Mouse (Mus musculus) midbrain, embryonic 15.5 days (tissue): ENCODE measurements around the gene Eva1b. TPM values are rescaled to one million over a fixed set of nuclear protein-coding genes. Genes with fewer than 3 reads are reported as not detected.
"Not testable (repeated sequence)": the region's sequence is repeated elsewhere in the genome, so short reads cannot be mapped to it uniquely, and the experiment has no call there.

Experiments
- ATAC-seq: fragments of 200-750 bp; cut with Nextera tagmentation; replicated peaks from 2 replicates; pipeline ENCODE4 v1.8.0; 2017; ENCODE audit warnings: moderate TSS enrichment
- H3K27ac ChIP-seq: fragments of 300-500 bp; sonication (generic); 2 replicates; pipeline ENCODE4 v1.5.1; 2015; ENCODE audit warnings: mild to moderate bottlenecking, inconsistent platforms
- H3K27me3 ChIP-seq: fragments of 300-500 bp; sonication (generic); replicated peaks from 2 replicates; pipeline ENCODE4 v1.6.1; 2015; ENCODE audit warnings: inconsistent platforms
- H3K36me3 ChIP-seq: fragments of 300-500 bp; sonication (generic); replicated peaks from 2 replicates; pipeline ENCODE4 v1.6.1; 2015; ENCODE audit warnings: inconsistent platforms
- H3K4me1 ChIP-seq: fragments of 300-500 bp; sonication (generic); 2 replicates; pipeline ENCODE4 v1.6.1; 2015; ENCODE audit warnings: inconsistent platforms
- H3K4me2 ChIP-seq: fragments of 300-500 bp; sonication (generic); 2 replicates; pipeline ENCODE4 v1.6.1; 2015; ENCODE audit warnings: inconsistent platforms, mild to moderate bottlenecking, moderate library complexity
- H3K4me3 ChIP-seq: fragments of 300-500 bp; sonication (generic); 2 replicates; pipeline ENCODE4 v1.5.1; 2015; ENCODE audit warnings: mild to moderate bottlenecking, inconsistent platforms
- H3K9ac ChIP-seq: fragments of 300-500 bp; sonication (generic); 2 replicates; pipeline ENCODE4 v1.6.1; 2015; ENCODE audit warnings: mild to moderate bottlenecking, inconsistent platforms
- H3K9me3 ChIP-seq: fragments of 300-500 bp; sonication (generic); 2 replicates; pipeline ENCODE4 v1.6.1; 2016; ENCODE audit warnings: inconsistent platforms
- WGBS: fragments of 180-500 bp; shearing (Covaris S2); methylation state at CpG from one replicate; pipeline ENCODE4 v1.1.7; 2015; ENCODE audit warnings: mixed read lengths; 5-methylcytosine and 5-hydroxymethylcytosine counted together
- polyA plus RNA-seq: library from polyadenylated mRNA; unstranded; fragments of >200 nt; fragmentation: Nextera tagmentation; extraction: Ambion mirVana; gene quantifications from 2 replicates; pipeline ENCODE4 v1.2.1, GENCODE M21; 2015

The Eva1b gene
- polyA plus RNA-seq, 1 experiment from 2014 or later: 12.0 TPM

DNA sequence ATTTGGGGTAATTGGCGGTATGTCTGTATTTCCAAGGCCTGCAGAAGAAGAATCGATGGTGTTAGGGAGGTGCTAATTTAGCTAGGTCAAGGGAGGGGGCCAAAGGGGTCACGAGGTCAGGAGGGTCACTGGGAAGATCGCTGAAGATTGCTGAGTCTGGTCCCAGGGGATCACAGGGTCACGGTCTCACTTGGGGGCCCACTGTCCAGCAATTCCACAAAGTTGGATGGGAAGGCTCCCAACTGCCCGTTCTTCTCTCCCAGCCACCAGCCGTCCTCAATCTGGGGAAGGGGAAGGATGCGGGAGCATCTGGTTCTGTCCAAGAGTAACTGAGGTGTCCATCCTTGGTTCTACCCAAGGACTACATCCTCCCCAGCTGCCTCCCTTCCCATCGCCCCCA lies 14.4 kb downstream of the Eva1b start:
- H3K36me3 ChIP-seq: peaks cover 7% of the 10 kb centered on the region; the same call in 1 of the 2 replicates
- peak overlapping the region; percentile 96 for H3K4me2 ChIP-seq
- ATAC-seq: peak; percentile 16; the same call in 1 of the 2 replicates
- peaks cover 11% of the 10 kb centered on the region for H3K4me1 ChIP-seq
- H3K27ac ChIP-seq: no peak overlapping the region
- no peaks in the 10 kb centered on the region for H3K27me3 ChIP-seq
- H3K9ac ChIP-seq: no peak overlapping the region
- H3K4me3 ChIP-seq: no peak overlapping the region
- 72% methylated on average over 9 of the region's 9 CpGs for WGBS
- no peaks in the 10 kb centered on the region for H3K9me3 ChIP-seq

- under 1% methylated on average over 44 of the region's 44 CpGs for WGBS
- no peaks in the 10 kb centered on the region for H3K27me3 ChIP-seq
Observed at GRCm38 (mm10) chr4:126162544-126163066, 15.1 kb downstream of the Eva1b start.

GRCm38 (mm10) chr4:126163067-126163659 lies 15.6 kb downstream of the Eva1b start, which contains the start of gene Sh3d21:
Gene Sh3d21 (minus strand): TSS chr4:126163491.
- peak within 1 kb of the TSS; percentile 47 for H3K4me3 ChIP-seq
- H3K27me3 ChIP-seq: no peaks in the 10 kb centered on the region
- H3K4me1 ChIP-seq: peaks cover 11% of the 10 kb centered on the region
- peak within 1 kb of the TSS; percentile 63 for H3K9ac ChIP-seq
- WGBS: 7% methylated on average over 22 of the region's 22 CpGs
- peak within 1 kb of the TSS; percentile 96 for H3K4me2 ChIP-seq
- H3K9me3 ChIP-seq: no peaks in the 10 kb centered on the region
- H3K36me3 ChIP-seq: peaks cover 9% of the 10 kb centered on the region; the same call in 1 of the 2 replicates
- ATAC-seq: peak; percentile 51; the same call in 1 of the 2 replicates
- no peak within 1 kb of the TSS for H3K27ac ChIP-seq

More at GRCm38 (mm10) chr4:126162544-126163066, 15.1 kb downstream of the Eva1b start:
- no peak overlapping the region for H3K27ac ChIP-seq
- H3K4me1 ChIP-seq: peaks cover 11% of the 10 kb centered on the region
- H3K9ac ChIP-seq: peak overlapping the region; percentile 63
- ATAC-seq: peak; percentile 90
- peak overlapping the region; percentile 96 for H3K4me2 ChIP-seq
- peak overlapping the region; percentile 47 for H3K4me3 ChIP-seq
- H3K9me3 ChIP-seq: no peaks in the 10 kb centered on the region
- H3K36me3 ChIP-seq: peaks cover 9% of the 10 kb centered on the region; the same call in 1 of the 2 replicates

- H3K4me2 ChIP-seq: no peak overlapping the region
Observed at GRCm38 (mm10) chr4:126163685-126164084, 16.1 kb downstream of the Eva1b start.

GRCm38 (mm10) chr4:126165092-126165491 lies 17.5 kb downstream of the Eva1b start:
- ATAC-seq, H3K9ac ChIP-seq: not testable (repeated sequence)

More at GRCm38 (mm10) chr4:126163685-126164084, 16.1 kb downstream of the Eva1b start:
- no peak for ATAC-seq
- no peak overlapping the region for H3K4me3 ChIP-seq
- no peaks in the 10 kb centered on the region for H3K9me3 ChIP-seq
- peaks cover 12% of the 10 kb centered on the region; the same call in 1 of the 2 replicates for H3K36me3 ChIP-seq
- no peak overlapping the region for H3K9ac ChIP-seq
- no peak overlapping the region for H3K27ac ChIP-seq
- H3K4me1 ChIP-seq: peaks cover 11% of the 10 kb centered on the region
- WGBS: 75% methylated on average over 4 of the region's 4 CpGs
- H3K27me3 ChIP-seq: no peaks in the 10 kb centered on the region

DNA sequence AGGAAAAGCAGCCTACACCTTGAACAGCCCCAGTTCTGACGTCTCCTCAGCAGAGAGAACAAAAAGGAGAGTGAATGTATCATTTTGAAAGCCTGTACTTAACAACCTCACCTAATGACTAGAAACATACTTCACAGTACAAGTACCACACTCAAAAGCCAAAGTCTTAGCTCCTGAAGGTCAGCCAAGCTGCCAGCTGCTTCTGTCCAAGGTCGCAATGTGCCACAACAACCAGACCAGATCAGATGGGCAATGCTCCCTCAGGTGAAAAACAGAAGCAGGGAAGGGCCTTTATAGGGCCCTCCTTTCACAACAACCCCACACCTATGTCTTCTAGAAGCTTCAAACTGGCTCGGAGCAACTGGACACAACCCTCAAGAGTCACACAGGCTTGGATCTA lies 18.5 kb downstream of the Eva1b start:
- H3K4me2 ChIP-seq: no peak overlapping the region
- H3K9me3 ChIP-seq: no peaks in the 10 kb centered on the region
- H3K36me3 ChIP-seq: peaks cover 21% of the 10 kb centered on the region
- WGBS: 82% methylated on average over 3 of the region's 3 CpGs
- no peak for ATAC-seq
- H3K4me3 ChIP-seq: no peak overlapping the region
- H3K27ac ChIP-seq: no peak overlapping the region
- no peaks in the 10 kb centered on the region for H3K27me3 ChIP-seq
- peaks cover 11% of the 10 kb centered on the region for H3K4me1 ChIP-seq
- H3K9ac ChIP-seq: no peak overlapping the region

More at GRCm38 (mm10) chr4:126165092-126165491, 17.5 kb downstream of the Eva1b start:
- H3K9me3 ChIP-seq, H3K4me2 ChIP-seq, H3K27me3 ChIP-seq, H3K27ac ChIP-seq, H3K4me3 ChIP-seq: not testable (repeated sequence)
- WGBS: 74% methylated on average over 10 of the region's 10 CpGs
- H3K36me3 ChIP-seq: peaks cover 13% of the 10 kb centered on the region
- peaks cover 11% of the 10 kb centered on the region for H3K4me1 ChIP-seq

DNA sequence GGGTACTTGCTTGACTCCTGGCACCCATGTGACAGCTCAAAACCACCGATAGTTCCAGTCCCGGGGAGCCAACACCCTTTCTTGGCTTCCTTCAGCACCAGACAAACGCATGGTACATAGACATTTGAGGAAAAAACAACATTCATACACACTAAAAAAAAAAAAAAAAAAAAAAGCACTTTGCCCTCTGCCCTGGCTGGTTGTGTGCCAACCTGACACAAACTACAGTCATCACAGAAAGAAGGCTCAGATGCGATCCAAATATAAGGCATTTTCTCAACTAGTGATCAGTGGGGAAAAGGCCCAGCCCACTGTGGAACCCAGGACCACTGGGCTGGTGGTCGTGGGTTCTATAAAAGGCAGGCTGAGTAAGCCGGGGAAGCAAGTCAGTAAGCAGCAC lies 21.3 kb downstream of the Eva1b start:
- Histone ChIP-seq H3K4me1 (no peaks in the 10 kb centered on the region), H3K27me3 (no peaks in the 10 kb centered on the region), H3K36me3 (peaks cover 34% of the 10 kb centered on the region), H3K9me3 (no peaks in the 10 kb centered on the region), H3K4me3 (no peak overlapping the region), H3K9ac (no peak overlapping the region), H3K4me2 (no peak overlapping the region), H3K27ac (no peak overlapping the region)
- ATAC-seq: no peak
- 91% methylated on average over 6 of the region's 6 CpGs for WGBS

DNA sequence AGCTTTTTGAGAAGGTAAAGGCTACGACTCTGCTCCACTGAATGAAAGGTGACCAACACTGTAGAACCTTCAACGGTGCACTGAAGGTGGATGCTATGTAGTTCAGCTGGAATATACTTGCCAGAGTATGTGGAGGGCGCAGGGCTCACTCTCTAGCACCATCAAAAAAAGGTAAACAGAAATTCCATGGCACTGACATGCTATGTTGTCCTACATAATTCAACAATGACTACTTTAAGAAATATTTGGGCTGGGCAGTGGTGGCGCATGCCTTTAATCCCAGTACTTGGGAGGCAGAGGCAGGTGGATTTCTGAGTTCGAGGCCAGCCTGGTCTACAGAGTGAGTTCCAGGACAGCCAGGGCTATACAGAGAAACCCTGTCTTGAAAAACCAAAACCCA lies 23.2 kb downstream of the Eva1b start:
- H3K27me3 ChIP-seq, H3K27ac ChIP-seq, H3K4me2 ChIP-seq, H3K4me1 ChIP-seq, ATAC-seq, H3K9ac ChIP-seq, H3K4me3 ChIP-seq, H3K9me3 ChIP-seq: not testable (repeated sequence)
- H3K36me3 ChIP-seq: peaks cover 52% of the 10 kb centered on the region
- WGBS: 97% methylated on average over 5 of the region's 5 CpGs

DNA sequence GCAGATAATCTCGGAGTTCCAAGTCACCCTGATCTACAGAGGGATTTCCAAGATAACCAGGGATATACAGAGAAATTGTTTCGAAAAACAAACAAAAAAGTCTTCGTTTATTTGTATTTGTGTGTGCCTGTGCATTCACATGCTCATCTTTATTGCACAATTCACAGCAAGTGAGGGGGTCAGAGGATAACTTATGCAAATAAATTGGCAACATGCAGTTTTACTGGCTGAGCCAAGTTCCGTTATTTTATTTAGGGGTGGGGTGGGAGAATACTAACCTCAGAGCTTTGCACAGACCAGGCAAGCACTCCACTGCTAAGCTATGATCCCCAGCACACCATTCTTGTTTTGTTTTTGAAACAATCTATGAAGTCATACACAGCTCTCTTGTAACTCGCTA lies 26.3 kb downstream of the Eva1b start:
- Histone ChIP-seq H3K4me2 (no peak overlapping the region), H3K27ac (no peak overlapping the region), H3K4me1 (no peaks in the 10 kb centered on the region), H3K9ac (no peak overlapping the region), H3K4me3 (no peak overlapping the region), H3K9me3 (no peaks in the 10 kb centered on the region), H3K27me3 (no peaks in the 10 kb centered on the region), H3K36me3 (peaks cover 56% of the 10 kb centered on the region)
- ATAC-seq: no peak
- 93% methylated on average over 5 of the region's 5 CpGs for whole genome bisulfite sequencing

DNA sequence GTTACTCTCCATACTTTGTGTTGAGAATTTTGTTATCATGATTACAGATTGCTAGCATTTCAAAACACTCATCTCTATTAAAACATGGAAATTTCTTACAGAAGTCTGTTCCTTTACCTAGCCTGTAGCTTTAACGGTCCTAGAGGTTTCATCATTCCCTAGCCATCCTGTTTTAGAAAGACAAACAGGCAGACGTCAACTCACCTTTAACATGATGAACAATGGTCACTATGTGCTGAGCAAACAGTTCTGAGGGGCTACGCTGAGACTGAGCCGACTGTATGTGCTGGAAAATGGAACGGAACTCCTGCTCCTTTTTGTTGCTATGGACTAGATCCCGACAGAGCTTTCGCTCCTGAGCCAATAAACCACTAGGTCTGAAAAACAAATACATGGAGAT lies 28.4 kb downstream of the Eva1b start:
- not testable (repeated sequence) for ATAC-seq, H3K9me3 ChIP-seq, H3K9ac ChIP-seq, H3K4me1 ChIP-seq, H3K27ac ChIP-seq, H3K4me3 ChIP-seq, H3K27me3 ChIP-seq, H3K4me2 ChIP-seq
- peaks cover 57% of the 10 kb centered on the region for H3K36me3 ChIP-seq
- WGBS: 93% methylated on average over 7 of the region's 7 CpGs

- Histone ChIP-seq H3K27ac (no peak overlapping the region), H3K4me3 (no peak overlapping the region), H3K4me1 (no peaks in the 10 kb centered on the region), H3K4me2 (no peak overlapping the region), H3K9ac (no peak overlapping the region), H3K27me3 (no peaks in the 10 kb centered on the region), H3K9me3 (no peaks in the 10 kb centered on the region), H3K36me3 (peaks cover 26% of the 10 kb centered on the region)
- 59% methylated on average over 7 of the region's 7 CpGs for WGBS
- ATAC-seq: no peak
Observed at GRCm38 (mm10) chr4:126181170-126181957, 33.8 kb downstream of the Eva1b start.

DNA sequence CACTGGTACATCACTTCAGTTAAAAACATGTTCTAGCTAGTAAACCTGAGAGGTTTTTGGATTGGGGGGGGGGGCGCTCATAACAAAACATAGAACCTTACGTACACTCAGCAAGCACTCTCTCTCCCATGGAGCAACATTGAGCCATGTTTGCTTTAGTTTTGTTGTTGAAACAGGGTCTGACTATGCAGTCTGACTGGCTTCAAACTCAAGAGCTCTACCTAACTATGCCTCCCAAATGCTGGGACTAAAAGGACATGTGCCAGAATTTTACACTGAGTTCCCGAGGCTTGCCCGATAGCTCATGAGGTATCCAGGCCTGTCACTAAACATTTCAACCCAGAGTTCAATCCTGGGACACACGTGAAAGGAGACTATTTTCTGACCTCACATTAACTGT lies 35.5 kb downstream of the Eva1b start:
- H3K9me3 ChIP-seq: no peaks in the 10 kb centered on the region
- no peaks in the 10 kb centered on the region for H3K4me1 ChIP-seq
- no peak for ATAC-seq
- WGBS: 87% methylated on average over 5 of the region's 5 CpGs
- peaks cover 17% of the 10 kb centered on the region; the same call in 1 of the 2 replicates for H3K36me3 ChIP-seq
- no peak overlapping the region for H3K27ac ChIP-seq
- H3K4me2 ChIP-seq: no peak overlapping the region
- no peak overlapping the region for H3K9ac ChIP-seq
- no peak overlapping the region for H3K4me3 ChIP-seq
- H3K27me3 ChIP-seq: no peaks in the 10 kb centered on the region
